Mouse (Mus musculus): Measurements from ENCODE around the gene Nphp1. TPM values are rescaled to one million over a fixed set of nuclear protein-coding genes. Genes with fewer than 3 reads are reported as not detected.

The Nphp1 gene
- polyA plus RNA-seq, 1 experiment: 25.9 TPM

GRCm38 (mm10) chr2:127748316-127748715, 40.4 kb downstream of the Nphp1 start:
- Histone ChIP-seq H3K36me3 (ENCODE audit: control insufficient read depth, insufficient read depth, low read length) (no peaks in the 10 kb centered on the region), H3K27ac (ENCODE audit: insufficient read depth, low read depth, low read length) (no peak overlapping the region), H3K4me3 (ENCODE audit: insufficient read depth, low read depth, low read length) (no peak overlapping the region), H3K27me3 (replicated peaks; ENCODE audit: control insufficient read depth, insufficient read depth, low read length) (no peaks in the 10 kb centered on the region), H3K4me1 (ENCODE audit: control insufficient read depth, insufficient read depth, low read length) (no peaks in the 10 kb centered on the region)
- TF ChIP-seq POLR2A (IDR thresholded peaks at IDR 0.05; ENCODE audit: low read depth, low read length) (no peak), CTCF (conservative IDR thresholded peaks at IDR 0.05; ENCODE audit: insufficient read depth, insufficient read length, low read depth, low read length) (no peak)
- WGBS: 77% methylated on average over 7 of the region's 7 CpGs
- no peak for DNase-seq

GRCm38 (mm10) chr2:127742637-127743036, 46.1 kb downstream of the Nphp1 start:
- 76% methylated on average over 3 of the region's 3 CpGs for WGBS
- Histone ChIP-seq H3K27ac (ENCODE audit: insufficient read depth, low read depth, low read length) (no peak overlapping the region), H3K27me3 (replicated peaks; ENCODE audit: control insufficient read depth, insufficient read depth, low read length) (no peaks in the 10 kb centered on the region), H3K4me3 (ENCODE audit: insufficient read depth, low read depth, low read length) (no peak overlapping the region), H3K4me1 (ENCODE audit: control insufficient read depth, insufficient read depth, low read length) (no peaks in the 10 kb centered on the region), H3K36me3 (ENCODE audit: control insufficient read depth, insufficient read depth, low read length) (no peaks in the 10 kb centered on the region)
- TF ChIP-seq POLR2A (IDR thresholded peaks at IDR 0.05; ENCODE audit: low read depth, low read length): no peak
- no peak for TF ChIP-seq CTCF (conservative IDR thresholded peaks at IDR 0.05; ENCODE audit: insufficient read depth, insufficient read length, low read depth, low read length)
- DNase-seq: no peak

GRCm38 (mm10) chr2:127740756-127741519, 47.8 kb downstream of the Nphp1 start:
- H3K4me3 ChIP-seq (ENCODE audit: insufficient read depth, low read depth, low read length): no peak overlapping the region
- no peak for TF ChIP-seq CTCF (conservative IDR thresholded peaks at IDR 0.05; ENCODE audit: insufficient read depth, insufficient read length, low read depth, low read length)
- TF ChIP-seq POLR2A (IDR thresholded peaks at IDR 0.05; ENCODE audit: low read depth, low read length): no peak
- WGBS: 78% methylated on average over 9 of the region's 9 CpGs
- H3K27me3 ChIP-seq (replicated peaks; ENCODE audit: control insufficient read depth, insufficient read depth, low read length): no peaks in the 10 kb centered on the region
- no peaks in the 10 kb centered on the region for H3K4me1 ChIP-seq (ENCODE audit: control insufficient read depth, insufficient read depth, low read length)
- no peak overlapping the region for H3K27ac ChIP-seq (ENCODE audit: insufficient read depth, low read depth, low read length)
- no peak for DNase-seq
- H3K36me3 ChIP-seq (ENCODE audit: control insufficient read depth, insufficient read depth, low read length): no peaks in the 10 kb centered on the region

- Histone ChIP-seq H3K27ac (ENCODE audit: insufficient read depth, low read depth, low read length) (no peak overlapping the region), H3K4me3 (ENCODE audit: insufficient read depth, low read depth, low read length) (no peak overlapping the region), H3K4me1 (ENCODE audit: control insufficient read depth, insufficient read depth, low read length) (no peaks in the 10 kb centered on the region), H3K27me3 (replicated peaks; ENCODE audit: control insufficient read depth, insufficient read depth, low read length) (no peaks in the 10 kb centered on the region), H3K36me3 (ENCODE audit: control insufficient read depth, insufficient read depth, low read length) (no peaks in the 10 kb centered on the region)
- TF ChIP-seq POLR2A (IDR thresholded peaks at IDR 0.05; ENCODE audit: low read depth, low read length) (no peak), CTCF (conservative IDR thresholded peaks at IDR 0.05; ENCODE audit: insufficient read depth, insufficient read length, low read depth, low read length) (no peak)
- WGBS: 67% methylated on average over 3 of the region's 3 CpGs
- peak; percentile 32 for DNase-seq
Measured at GRCm38 (mm10) chr2:127737885-127738284, 50.8 kb downstream of the Nphp1 start.

- Histone ChIP-seq H3K4me1 (ENCODE audit: control insufficient read depth, insufficient read depth, low read length) (no peaks in the 10 kb centered on the region), H3K36me3 (ENCODE audit: control insufficient read depth, insufficient read depth, low read length) (no peaks in the 10 kb centered on the region), H3K4me3 (ENCODE audit: insufficient read depth, low read depth, low read length) (no peak overlapping the region), H3K27me3 (replicated peaks; ENCODE audit: control insufficient read depth, insufficient read depth, low read length) (no peaks in the 10 kb centered on the region), H3K27ac (ENCODE audit: insufficient read depth, low read depth, low read length) (no peak overlapping the region)
- 62% methylated on average over 6 of the region's 6 CpGs for WGBS
- TF ChIP-seq POLR2A (IDR thresholded peaks at IDR 0.05; ENCODE audit: low read depth, low read length) (no peak), CTCF (conservative IDR thresholded peaks at IDR 0.05; ENCODE audit: insufficient read depth, insufficient read length, low read depth, low read length) (no peak)
- peak; percentile 32 for DNase-seq
Measured at GRCm38 (mm10) chr2:127736631-127737209, 52.0 kb downstream of the Nphp1 start.

GRCm38 (mm10) chr2:127735512-127736145, 53.1 kb downstream of the Nphp1 start:
- peak; percentile 50 for DNase-seq
- Histone ChIP-seq H3K27me3 (replicated peaks; ENCODE audit: control insufficient read depth, insufficient read depth, low read length) (no peaks in the 10 kb centered on the region), H3K36me3 (ENCODE audit: control insufficient read depth, insufficient read depth, low read length) (no peaks in the 10 kb centered on the region), H3K4me3 (ENCODE audit: insufficient read depth, low read depth, low read length) (no peak overlapping the region), H3K4me1 (ENCODE audit: control insufficient read depth, insufficient read depth, low read length) (no peaks in the 10 kb centered on the region), H3K27ac (ENCODE audit: insufficient read depth, low read depth, low read length) (no peak overlapping the region)
- no peak for TF ChIP-seq POLR2A (IDR thresholded peaks at IDR 0.05; ENCODE audit: low read depth, low read length)
- no peak for TF ChIP-seq CTCF (conservative IDR thresholded peaks at IDR 0.05; ENCODE audit: insufficient read depth, insufficient read length, low read depth, low read length)
- WGBS: 47% methylated on average over 9 of the region's 9 CpGs

GRCm38 (mm10) chr2:127734889-127735288, 53.8 kb downstream of the Nphp1 start:
- Histone ChIP-seq H3K4me3 (ENCODE audit: insufficient read depth, low read depth, low read length) (no peak overlapping the region), H3K27ac (ENCODE audit: insufficient read depth, low read depth, low read length) (no peak overlapping the region), H3K36me3 (ENCODE audit: control insufficient read depth, insufficient read depth, low read length) (no peaks in the 10 kb centered on the region), H3K4me1 (ENCODE audit: control insufficient read depth, insufficient read depth, low read length) (no peaks in the 10 kb centered on the region), H3K27me3 (replicated peaks; ENCODE audit: control insufficient read depth, insufficient read depth, low read length) (no peaks in the 10 kb centered on the region)
- 66% methylated on average over 5 of the region's 5 CpGs for WGBS
- no peak for DNase-seq
- TF ChIP-seq POLR2A (IDR thresholded peaks at IDR 0.05; ENCODE audit: low read depth, low read length): no peak
- TF ChIP-seq CTCF (conservative IDR thresholded peaks at IDR 0.05; ENCODE audit: insufficient read depth, insufficient read length, low read depth, low read length): no peak

Measured in kidney, adult 2 months (tissue).